Mouse (Mus musculus) bone marrow macrophage, adult 2 months (primary cell): ENCODE measurements around the gene BC049730.

ENCODE experiments used
- CTCF ChIP-seq: IDR thresholded peaks from 2 replicates; pipeline ENCODE4 v1.5.1; 2012; ENCODE audit warnings: low read depth, mild to moderate bottlenecking, low read length, moderate library complexity
- POLR2A ChIP-seq: IDR thresholded peaks from 2 replicates; pipeline ENCODE4 v1.6.1; 2012; ENCODE audit warnings: mild to moderate bottlenecking, low read depth, low read length, borderline replicate concordance

GRCm38 (mm10) chr7:24664301-24664700 lies 44.7 kb upstream of the BC049730 start:
- TF ChIP-seq POLR2A (no peak), CTCF (no peak)
